Mouse (Mus musculus): ENCODE measurements around the gene Abi3. TPM values are rescaled to one million over a fixed set of nuclear protein-coding genes. Genes with fewer than 3 reads are reported as not detected.
A peak's percentile ranks its signal among the peaks of the same experiment; 100 is the strongest.

The Abi3 gene
- polyA plus RNA-seq, 1 experiment: 11.2 TPM

- DNase-seq (ENCODE audit: extremely low spot score in 1 of 2, low spot score in 1 of 2): no peak
Measured at GRCm38 (mm10) chr11:95794201-95794600, 48.1 kb downstream of the Abi3 start.

GRCm38 (mm10) chr11:95792950-95793509 lies 49.2 kb downstream of the Abi3 start:
- DNase-seq (ENCODE audit: extremely low spot score in 1 of 2, low spot score in 1 of 2): no peak

GRCm38 (mm10) chr11:95791787-95792186 lies 50.5 kb downstream of the Abi3 start:
- peak; percentile 61 to 72 for DNase-seq (ENCODE audit: extremely low spot score in 1 of 2, low spot score in 1 of 2)

- DNase-seq (ENCODE audit: extremely low spot score in 1 of 2, low spot score in 1 of 2): no peak
Measured at GRCm38 (mm10) chr11:95789451-95789891, 52.8 kb downstream of the Abi3 start.

GRCm38 (mm10) chr11:95786511-95786910 lies 55.8 kb downstream of the Abi3 start:
- no peak for DNase-seq (ENCODE audit: extremely low spot score in 1 of 2, low spot score in 1 of 2)

- no peak for DNase-seq (ENCODE audit: extremely low spot score in 1 of 2, low spot score in 1 of 2)
Measured at GRCm38 (mm10) chr11:95785675-95786074, 56.6 kb downstream of the Abi3 start.

GRCm38 (mm10) chr11:95783958-95784357 lies 58.3 kb downstream of the Abi3 start:
- no peak for DNase-seq (ENCODE audit: extremely low spot score in 1 of 2, low spot score in 1 of 2)

- no peak for DNase-seq (ENCODE audit: extremely low spot score in 1 of 2, low spot score in 1 of 2)
Measured at GRCm38 (mm10) chr11:95783457-95783856, 58.8 kb downstream of the Abi3 start.

GRCm38 (mm10) chr11:95781557-95781956 lies 60.7 kb downstream of the Abi3 start:
- no peak for DNase-seq (ENCODE audit: extremely low spot score in 1 of 2, low spot score in 1 of 2)

- no peak for DNase-seq (ENCODE audit: extremely low spot score in 1 of 2, low spot score in 1 of 2)
Measured at GRCm38 (mm10) chr11:95780480-95780879, 61.8 kb downstream of the Abi3 start.

Other genes starting within 250 kb of the Abi3 start
- gene Phb, start 175.5 kb downstream of the Abi3 start, polyA plus RNA-seq (2012; rRNA removed): 120 and 143 TPM in 2 replicates
- gene Zfp652, start 129.8 kb downstream of the Abi3 start, polyA plus RNA-seq (2012; rRNA removed): 25.3 and 26.1 TPM in 2 replicates
- gene B130006D01Rik, start 118.9 kb downstream of the Abi3 start, polyA plus RNA-seq (2012; rRNA removed): 0.52 and 0.55 TPM in 2 replicates
- gene Phospho1, start 18.0 kb downstream of the Abi3 start, polyA plus RNA-seq (2012; rRNA removed): 68.7 and 70.4 TPM in 2 replicates
- gene Gngt2, start 5.3 kb downstream of the Abi3 start, polyA plus RNA-seq (2012; rRNA removed): 7.2 and 9.4 TPM in 2 replicates
- not detected in 2 replicates for gene B4galnt2, start 72.4 kb upstream of the Abi3 start, polyA plus RNA-seq (2012; rRNA removed)
- gene Igf2bp1, start 163.5 kb upstream of the Abi3 start, polyA plus RNA-seq (2012; rRNA removed): 0.18 and 0.71 TPM in 2 replicates
- not detected in 2 replicates for gene Gip, start 182.1 kb upstream of the Abi3 start, polyA plus RNA-seq (2012; rRNA removed)
- 84.2 and 87.0 TPM in 2 replicates for gene Snf8, start 192.4 kb upstream of the Abi3 start, polyA plus RNA-seq (2012; rRNA removed)
- gene Ube2z, start 222.9 kb upstream of the Abi3 start, polyA plus RNA-seq (2012; rRNA removed): 45.3 and 50.3 TPM in 2 replicates
- gene Atp5g1, start 233.2 kb upstream of the Abi3 start, polyA plus RNA-seq (2012; rRNA removed): 410 and 500 TPM in 2 replicates

Data from frontal cortex, adult 2 months (tissue).